Mouse (Mus musculus): ENCODE data around the gene Fnip2.

GRCm38 (mm10) chr3:79474911-79475310 is 92.7 kb downstream of the Fnip2 start:
- TF ChIP-seq POLR2A (IDR thresholded peaks at IDR 0.05; ENCODE audit: borderline replicate concordance, extremely low read depth, insufficient read depth, insufficient read length, poor library complexity, severe bottlenecking), result no peak
- no peak for TF ChIP-seq CTCF (IDR thresholded peaks at IDR 0.05; ENCODE audit: borderline replicate concordance, extremely low read depth, insufficient read depth, insufficient read length)
